Mouse (Mus musculus) MEL (cell line): ENCODE measurements around the gene Cacna1i. TPM values are rescaled to one million over a fixed set of nuclear protein-coding genes. Genes with fewer than 3 reads are reported as not detected.

Source experiments
- DNase-seq: peaks from one replicate; pipeline ENCODE4 v3.0.0; 2011; ENCODE audit warnings: low read depth, low spot score
- H3K27ac ChIP-seq: 2 replicates; pipeline ENCODE4 v1.5.1; 2012; ENCODE audit warnings: low read depth, mild to moderate bottlenecking, control low read depth, low read length, moderate library complexity; ENCODE audit not compliant: control insufficient read depth
- H3K27me3 ChIP-seq, 2 experiments: fragments of 150-350 bp in 1 of 2; sonication (generic) in 1 of 2; 2 replicates each; pipeline ENCODE4 v1.6.1; 2012; ENCODE audit warnings: low read length in 2 of 2, mild to moderate bottlenecking in 2 of 2, improper control_type of control experiment in 1 of 2, moderate library complexity in 1 of 2; ENCODE audit not compliant: insufficient read depth in 2 of 2, control insufficient read depth in 1 of 2
- H3K36me3 ChIP-seq, 2 experiments: 2 replicates each; pipeline ENCODE4 v1.6.1; 2012 to 2014; ENCODE audit warnings: low read length in 2 of 2, improper control_type of control experiment in 1 of 2, inconsistent platforms in 1 of 2, mild to moderate bottlenecking in 1 of 2; ENCODE audit not compliant: insufficient read depth in 2 of 2, control insufficient read depth in 1 of 2
- H3K4me1 ChIP-seq, 2 experiments: fragments of 150-350 bp in 1 of 2; sonication (generic) in 1 of 2; 2 replicates each; pipeline ENCODE4 v1.6.1; 2012; ENCODE audit warnings: low read length in 2 of 2, improper control_type of control experiment in 1 of 2, mild to moderate bottlenecking in 1 of 2; ENCODE audit not compliant: insufficient read depth in 2 of 2, control insufficient read depth in 1 of 2
- H3K4me3 ChIP-seq, 2 experiments: fragments of 150-350 bp in 1 of 2; sonication (generic) in 1 of 2; 2 replicates each; pipeline ENCODE4 v1.5.1; 2012; ENCODE audit warnings: low read depth in 2 of 2, low read length in 2 of 2, mild to moderate bottlenecking in 2 of 2, moderate library complexity in 2 of 2, control low read depth in 1 of 2, improper control_type of control experiment in 1 of 2; ENCODE audit not compliant: control insufficient read depth in 1 of 2, insufficient read depth in 1 of 2
- H3K79me2 ChIP-seq: 2 replicates; pipeline ENCODE4 v1.6.1; 2012; ENCODE audit warnings: mild to moderate bottlenecking, low read length, moderate library complexity; ENCODE audit not compliant: control insufficient read depth, poor library complexity, insufficient read depth
- H3K9ac ChIP-seq: 2 replicates; pipeline ENCODE4 v1.6.1; 2012; ENCODE audit warnings: low read depth, mild to moderate bottlenecking, control low read depth, low read length, moderate library complexity; ENCODE audit not compliant: control insufficient read depth, poor library complexity, severe bottlenecking
- H3K9me3 ChIP-seq: fragments of 150-350 bp; sonication (generic); replicated peaks from 2 replicates; pipeline ENCODE4 v1.6.1; 2012; ENCODE audit warnings: mild to moderate bottlenecking, low read length, improper control_type of control experiment, moderate library complexity; ENCODE audit not compliant: insufficient read depth
- BHLHE40 ChIP-seq: IDR thresholded peaks from 2 replicates; pipeline ENCODE4 v1.6.1; 2012; ENCODE audit warnings: low read depth, mild to moderate bottlenecking, inconsistent platforms, low read length, improper control_type of control experiment, borderline replicate concordance
- CHD1 ChIP-seq: IDR thresholded peaks from 2 replicates; pipeline ENCODE4 v1.6.1; 2012; ENCODE audit warnings: low read depth, mild to moderate bottlenecking, inconsistent platforms, low read length, improper control_type of control experiment
- CTCF ChIP-seq, 3 experiments: IDR thresholded peaks in 2 of 3; conservative IDR thresholded peaks in 1 of 3; 2 replicates each; pipeline ENCODE4 v1.5.1; 2011 to 2012; ENCODE audit warnings: low read length in 3 of 3, low read depth in 2 of 3, mild to moderate bottlenecking in 2 of 3, improper control_type of control experiment in 1 of 3, inconsistent platforms in 1 of 3, mixed read lengths in 1 of 3, moderate library complexity in 1 of 3; ENCODE audit not compliant: control insufficient read depth in 1 of 3, insufficient read depth in 1 of 3, poor library complexity in 1 of 3, severe bottlenecking in 1 of 3
- E2F4 ChIP-seq: IDR thresholded peaks from 2 replicates; pipeline ENCODE4 v1.6.1; 2011; ENCODE audit warnings: low read depth, low read length, improper control_type of control experiment, borderline replicate concordance
- ETS1 ChIP-seq: IDR thresholded peaks from 2 replicates; pipeline ENCODE4 v1.6.1; 2012; ENCODE audit warnings: low read depth, mild to moderate bottlenecking, inconsistent platforms, low read length, improper control_type of control experiment, moderate library complexity
- JUND ChIP-seq: IDR thresholded peaks from 2 replicates; pipeline ENCODE4 v1.6.1; 2011; ENCODE audit warnings: low read depth, mild to moderate bottlenecking, improper control_type of control experiment, low read length
- KAT2A ChIP-seq: conservative IDR thresholded peaks from 2 replicates; pipeline ENCODE4 v1.6.1; 2012; ENCODE audit warnings: low read depth, low read length, improper control_type of control experiment, inconsistent platforms
- MXI1 ChIP-seq: IDR thresholded peaks from 2 replicates; pipeline ENCODE4 v1.6.1; 2011; ENCODE audit warnings: mild to moderate bottlenecking, low read depth, low read length, improper control_type of control experiment
- MYC ChIP-seq: IDR thresholded peaks from 2 replicates; pipeline ENCODE4 v1.6.1; 2011; ENCODE audit warnings: low read depth, mild to moderate bottlenecking, low read length, improper control_type of control experiment, moderate library complexity
- NELFE ChIP-seq: IDR thresholded peaks from 2 replicates; pipeline ENCODE4 v1.6.1; 2011; ENCODE audit warnings: low read depth, low read length, improper control_type of control experiment
- POLR2AphosphoS2 ChIP-seq: IDR thresholded peaks from 2 replicates; pipeline ENCODE4 v1.6.1; 2011; ENCODE audit warnings: low read length, improper control_type of control experiment
- POLR2AphosphoS5 ChIP-seq: IDR thresholded peaks from 2 replicates; pipeline ENCODE4 v1.6.1; 2012; ENCODE audit warnings: low read depth, borderline replicate concordance, mild to moderate bottlenecking, inconsistent platforms, low read length, moderate library complexity, mixed read lengths
- RAD21 ChIP-seq: IDR thresholded peaks from 2 replicates; pipeline ENCODE4 v1.6.1; 2011; ENCODE audit warnings: mild to moderate bottlenecking, low read depth, low read length, improper control_type of control experiment
- TAL1 ChIP-seq: IDR thresholded peaks from 2 replicates; pipeline ENCODE4 v1.6.1; 2012; ENCODE audit warnings: mild to moderate bottlenecking, inconsistent platforms, low read length, moderate library complexity, mixed read lengths
- UBTF ChIP-seq: IDR thresholded peaks from 2 replicates; pipeline ENCODE4 v1.6.1; 2012; ENCODE audit warnings: low read depth, mild to moderate bottlenecking, inconsistent platforms, low read length, improper control_type of control experiment, moderate library complexity, borderline replicate concordance; ENCODE audit not compliant: insufficient read depth
- USF1 ChIP-seq: IDR thresholded peaks from 2 replicates; pipeline ENCODE4 v1.6.1; 2014; ENCODE audit warnings: low read depth, mild to moderate bottlenecking, inconsistent platforms, low read length, improper control_type of control experiment, moderate library complexity
- ZC3H11A ChIP-seq: IDR thresholded peaks from 2 replicates; pipeline ENCODE4 v1.6.1; 2012; ENCODE audit warnings: low read depth, mild to moderate bottlenecking, inconsistent platforms, low read length, improper control_type of control experiment
- ZMIZ1 ChIP-seq: IDR thresholded peaks from 2 replicates; pipeline ENCODE4 v1.6.1; 2012; ENCODE audit warnings: low read depth, mild to moderate bottlenecking, inconsistent platforms, low read length, improper control_type of control experiment, moderate library complexity
- ZNF384 ChIP-seq: IDR thresholded peaks from 2 replicates; pipeline ENCODE4 v1.6.1; 2012; ENCODE audit warnings: low read depth, mild to moderate bottlenecking, inconsistent platforms, low read length, improper control_type of control experiment
- polyA plus RNA-seq, 2 experiments: library from polyadenylated mRNA; stranded (reverse) in 1 of 2; unstranded in 1 of 2; fragments of >175 nt in 1 of 2; fragments of >200 nt in 1 of 2; gene quantifications; 2 replicates each; pipeline versions ENCODE4 v1.2.1 to v1.2.4; 2012; ENCODE audit warnings: low replicate concordance in 2 of 2, low read depth in 1 of 2; ENCODE audit not compliant: insufficient read length in 2 of 2, insufficient read depth in 1 of 2, missing spikeins in 1 of 2
- total RNA-seq: library from RNA; depleted of rRNA; stranded (reverse); fragments of 300-350 nt; gene quantifications from 2 replicates; pipeline ENCODE4 v1.2.3, GENCODE M21; 2012

The Cacna1i gene
- total and polyA plus RNA-seq, 3 experiments: not detected

GRCm38 (mm10) chr15:80248596-80248995 is 38.4 kb upstream of the Cacna1i start:
- Histone ChIP-seq H3K36me3 (peaks cover 9 to 15% of the 10 kb centered on the region in 2 experiments), H3K27ac (no peak overlapping the region), H3K4me3 (no peak overlapping the region), H3K9me3 (no peaks in the 10 kb centered on the region), H3K79me2 (no peaks in the 10 kb centered on the region; the same call in 1 of the 2 replicates), H3K9ac (no peak overlapping the region), H3K27me3 (no peaks in the 10 kb centered on the region), H3K4me1 (peaks cover 6 to 17% of the 10 kb centered on the region in 2 experiments)
- no peak for DNase-seq
- TF ChIP-seq ZMIZ1 (no peak), CTCF (IDR thresholded peaks at IDR 0.05 in 2 of 3, conservative IDR thresholded peaks at IDR 0.05 in 1 of 3; ENCODE audit: control insufficient read depth in 1 of 3, insufficient read depth in 1 of 3, low read depth in 2 of 3, low read length in 3 of 3, poor library complexity in 1 of 3, severe bottlenecking in 1 of 3) (no peak), MXI1 (no peak), ZNF384 (no peak), POLR2AphosphoS5 (no peak), ETS1 (no peak)

GRCm38 (mm10) chr15:80249672-80250071 is 37.4 kb upstream of the Cacna1i start:
- no peak overlapping the region for H3K9ac ChIP-seq
- H3K27ac ChIP-seq: no peak overlapping the region; the same call in 1 of the 2 replicates
- TF ChIP-seq KAT2A: no peak
- TF ChIP-seq ETS1: no peak
- no peak for TF ChIP-seq E2F4
- TF ChIP-seq CTCF (IDR thresholded peaks at IDR 0.05 in 2 of 3, conservative IDR thresholded peaks at IDR 0.05 in 1 of 3; ENCODE audit: control insufficient read depth in 1 of 3, insufficient read depth in 1 of 3, low read depth in 2 of 3, low read length in 3 of 3, poor library complexity in 1 of 3, severe bottlenecking in 1 of 3): no peak
- no peak for TF ChIP-seq ZC3H11A
- no peak for TF ChIP-seq ZNF384
- no peak for TF ChIP-seq RAD21
- TF ChIP-seq JUND: no peak
- no peak for TF ChIP-seq CHD1
- TF ChIP-seq POLR2AphosphoS5: no peak
- TF ChIP-seq TAL1: no peak
- TF ChIP-seq ZMIZ1: no peak
- no peak for TF ChIP-seq USF1
- TF ChIP-seq NELFE: no peak
- no peak for TF ChIP-seq MYC
- no peak for TF ChIP-seq POLR2AphosphoS2
- TF ChIP-seq UBTF: no peak
- TF ChIP-seq BHLHE40: no peak
- TF ChIP-seq, all 39 proteins: peak for 0
- H3K27me3 ChIP-seq: no peaks in the 10 kb centered on the region
- no peak for DNase-seq
- H3K4me3 ChIP-seq: no peak overlapping the region
- peaks cover 2% of the 10 kb centered on the region for H3K79me2 ChIP-seq
- peaks cover 6 to 17% of the 10 kb centered on the region in 2 experiments for H3K4me1 ChIP-seq
- no peaks in the 10 kb centered on the region for H3K9me3 ChIP-seq
- peaks cover 9 to 15% of the 10 kb centered on the region in 2 experiments for H3K36me3 ChIP-seq
